Mouse (Mus musculus): ENCODE results near the gene Iqsec1. TPM values are rescaled to one million over a fixed set of nuclear protein-coding genes. Genes with fewer than 3 reads are reported as not detected.

Iqsec1 gene
- polyA plus RNA-seq, 1 experiment from 2014 or later, result 17.4 TPM

DNA sequence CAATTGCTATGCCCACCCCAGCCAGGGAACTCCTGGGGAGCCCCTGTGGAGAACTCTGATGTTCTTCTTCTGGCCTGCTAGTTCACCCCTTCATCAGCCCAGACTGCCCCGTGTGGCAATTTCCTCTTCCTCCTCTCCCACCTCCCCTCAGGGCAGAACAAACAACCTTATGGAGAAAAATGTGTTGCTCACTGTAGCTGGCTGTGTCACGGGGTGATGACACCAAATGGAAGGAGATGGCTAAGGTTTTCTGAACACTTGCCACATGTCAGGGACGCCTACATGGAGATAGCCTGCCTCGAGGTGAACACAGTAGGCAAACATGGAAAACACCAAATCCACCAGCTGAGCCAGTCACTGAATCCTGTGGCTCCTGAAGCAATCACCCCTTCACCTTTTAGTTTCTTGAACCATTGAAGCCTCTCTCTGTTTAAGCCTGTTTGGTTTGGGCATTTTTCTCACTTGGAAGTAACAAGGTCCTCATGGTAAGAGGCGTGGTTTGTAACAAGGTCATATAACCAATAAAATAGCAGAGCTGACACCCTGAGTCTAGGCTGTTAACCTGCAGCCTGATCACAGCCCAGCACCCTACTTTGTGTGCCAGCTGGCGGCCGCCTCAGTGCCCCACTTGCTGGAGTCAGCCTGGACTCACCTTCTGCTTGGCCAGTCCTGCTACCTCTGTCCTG, 233.4 kb downstream of the Iqsec1 start:
- Histone ChIP-seq H3K4me3 (ENCODE audit: low read depth, low read length) (no peak overlapping the region), H3K4me1 (ENCODE audit: control insufficient read depth, insufficient read depth, low read length) (no peaks in the 10 kb centered on the region), H3K9me3 (ENCODE audit: control insufficient read depth, low read length) (no peaks in the 10 kb centered on the region), H3K36me3 (ENCODE audit: control insufficient read depth, insufficient read depth, low read length) (no peaks in the 10 kb centered on the region), H3K9ac (ENCODE audit: low read depth, low read length) (no peak overlapping the region), H3K27ac (replicated peaks; ENCODE audit: low read depth, low read length) (no peak overlapping the region), H3K4me2 (ENCODE audit: low read depth, low read length) (no peak overlapping the region), H3K27me3 (replicated peaks; ENCODE audit: control insufficient read depth, insufficient read depth, low read length) (no peaks in the 10 kb centered on the region)
- WGBS, result 66% methylated on average over 7 of the region's 7 CpGs
- ATAC-seq (ENCODE audit: low read depth), result no peak
- no peak for DNase-seq (ENCODE audit: low spot score)

DNA sequence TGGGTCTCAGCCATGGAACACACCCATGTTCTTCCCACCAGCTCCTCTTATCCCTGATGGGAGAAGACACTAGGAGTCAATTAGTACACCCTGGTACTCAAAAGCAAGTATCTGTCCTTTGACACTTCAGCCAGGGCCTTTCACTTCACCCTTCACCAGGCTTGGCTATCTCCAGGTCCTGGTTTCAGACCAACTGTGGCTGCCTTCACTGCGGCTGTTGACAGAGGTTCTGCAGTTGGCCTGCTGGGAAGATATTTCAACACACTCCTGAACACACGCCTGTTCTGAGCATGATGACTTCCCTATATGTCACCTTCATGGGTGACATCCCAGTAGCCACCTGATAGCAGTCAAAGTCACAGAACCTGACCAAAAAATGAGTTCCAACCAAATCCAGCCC, 234.4 kb downstream of the Iqsec1 start:
- ATAC-seq (ENCODE audit: low read depth), result no peak
- Histone ChIP-seq H3K27ac (replicated peaks; ENCODE audit: low read depth, low read length) (no peak overlapping the region), H3K27me3 (replicated peaks; ENCODE audit: control insufficient read depth, insufficient read depth, low read length) (no peaks in the 10 kb centered on the region), H3K9ac (ENCODE audit: low read depth, low read length) (no peak overlapping the region), H3K4me1 (ENCODE audit: control insufficient read depth, insufficient read depth, low read length) (0 out of 2 replicates have a peak, but pooled peaks cover 3% of the 10 kb centered on the region), H3K4me2 (ENCODE audit: low read depth, low read length) (no peak overlapping the region), H3K4me3 (ENCODE audit: low read depth, low read length) (no peak overlapping the region), H3K9me3 (ENCODE audit: control insufficient read depth, low read length) (no peaks in the 10 kb centered on the region), H3K36me3 (ENCODE audit: control insufficient read depth, insufficient read depth, low read length) (no peaks in the 10 kb centered on the region)
- WGBS, result 93% methylated on average over 2 of the region's 2 CpGs
- no peak for DNase-seq (ENCODE audit: low spot score)

- no peak for ATAC-seq (ENCODE audit: low read depth)
- no peak overlapping the region for H3K9ac ChIP-seq (ENCODE audit: low read depth, low read length)
Measured at GRCm38 (mm10) chr6:90753656-90754055, 234.8 kb downstream of the Iqsec1 start.

DNA sequence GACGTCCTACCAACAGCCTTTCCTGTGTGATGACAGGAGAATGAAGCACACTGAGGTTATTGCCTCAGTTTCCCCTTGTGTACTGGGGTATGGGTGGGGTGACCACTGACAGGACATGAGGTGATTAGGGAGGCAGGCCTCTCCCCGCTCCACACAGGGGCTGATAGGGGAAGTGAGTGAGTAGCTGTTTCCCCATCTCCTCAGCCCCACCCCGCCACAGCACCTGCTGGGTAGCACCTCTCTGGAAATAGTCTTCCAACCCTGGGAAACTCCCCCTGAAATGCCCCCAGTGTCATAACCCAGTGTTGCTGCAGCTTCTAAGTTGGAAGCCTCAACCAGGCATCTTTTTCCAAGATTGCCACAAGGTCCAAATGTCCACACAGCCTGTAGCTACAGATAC, 236.9 kb downstream of the Iqsec1 start:
- H3K4me1 ChIP-seq (ENCODE audit: control insufficient read depth, insufficient read depth, low read length), result 0 out of 2 replicates have a peak, but pooled peaks cover 3% of the 10 kb centered on the region
- no peak overlapping the region for H3K27ac ChIP-seq (replicated peaks; ENCODE audit: low read depth, low read length)
- 86% methylated on average over 3 of the region's 3 CpGs for WGBS
- no peaks in the 10 kb centered on the region for H3K27me3 ChIP-seq (replicated peaks; ENCODE audit: control insufficient read depth, insufficient read depth, low read length)
- H3K9me3 ChIP-seq (ENCODE audit: control insufficient read depth, low read length), result no peaks in the 10 kb centered on the region
- H3K4me2 ChIP-seq (ENCODE audit: low read depth, low read length), result no peak overlapping the region
- no peak for ATAC-seq (ENCODE audit: low read depth)
- H3K9ac ChIP-seq (ENCODE audit: low read depth, low read length), result no peak overlapping the region
- no peak overlapping the region for H3K4me3 ChIP-seq (ENCODE audit: low read depth, low read length)
- no peaks in the 10 kb centered on the region for H3K36me3 ChIP-seq (ENCODE audit: control insufficient read depth, insufficient read depth, low read length)
- no peak for DNase-seq (ENCODE audit: low spot score)

More at GRCm38 (mm10) chr6:90753656-90754055, 234.8 kb downstream of the Iqsec1 start:
- H3K27ac ChIP-seq (replicated peaks; ENCODE audit: low read depth, low read length), result no peak overlapping the region
- H3K4me2 ChIP-seq (ENCODE audit: low read depth, low read length), result no peak overlapping the region
- H3K4me3 ChIP-seq (ENCODE audit: low read depth, low read length), result no peak overlapping the region
- H3K36me3 ChIP-seq (ENCODE audit: control insufficient read depth, insufficient read depth, low read length), result no peaks in the 10 kb centered on the region
- 0 out of 2 replicates have a peak, but pooled peaks cover 3% of the 10 kb centered on the region for H3K4me1 ChIP-seq (ENCODE audit: control insufficient read depth, insufficient read depth, low read length)
- no peaks in the 10 kb centered on the region for H3K27me3 ChIP-seq (replicated peaks; ENCODE audit: control insufficient read depth, insufficient read depth, low read length)
- no peaks in the 10 kb centered on the region for H3K9me3 ChIP-seq (ENCODE audit: control insufficient read depth, low read length)
- no peak for DNase-seq (ENCODE audit: low spot score)

DNA sequence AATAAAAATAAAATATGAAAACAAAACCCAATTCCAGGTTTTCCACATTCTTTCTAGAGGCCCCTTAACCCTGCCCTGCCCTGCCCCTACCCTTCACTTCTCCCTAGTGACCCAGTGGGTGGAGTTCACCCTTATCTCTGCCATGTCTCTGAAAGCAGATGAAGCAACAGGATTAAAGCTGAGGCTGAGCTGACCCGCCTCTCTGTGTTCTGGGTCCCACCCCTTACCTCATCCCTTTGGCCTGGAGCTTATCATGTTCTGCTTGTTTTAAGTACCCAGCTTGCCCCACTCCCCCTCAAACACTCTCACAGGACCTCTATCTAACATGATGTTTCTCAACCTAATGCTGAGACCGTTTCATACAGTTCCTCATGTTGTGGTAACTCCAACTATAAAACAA, 238.4 kb downstream of the Iqsec1 start:
- 49% methylated on average over 2 of the region's 2 CpGs for WGBS
- H3K27me3 ChIP-seq (replicated peaks; ENCODE audit: control insufficient read depth, insufficient read depth, low read length), result no peaks in the 10 kb centered on the region
- H3K27ac ChIP-seq (replicated peaks; ENCODE audit: low read depth, low read length), result no peak overlapping the region
- no peak for DNase-seq (ENCODE audit: low spot score)
- H3K4me2 ChIP-seq (ENCODE audit: low read depth, low read length), result no peak overlapping the region
- no peak for ATAC-seq (ENCODE audit: low read depth)
- 0 out of 2 replicates have a peak, but pooled peaks cover 3% of the 10 kb centered on the region for H3K4me1 ChIP-seq (ENCODE audit: control insufficient read depth, insufficient read depth, low read length)
- no peak overlapping the region for H3K4me3 ChIP-seq (ENCODE audit: low read depth, low read length)
- no peak overlapping the region for H3K9ac ChIP-seq (ENCODE audit: low read depth, low read length)
- no peaks in the 10 kb centered on the region for H3K36me3 ChIP-seq (ENCODE audit: control insufficient read depth, insufficient read depth, low read length)
- no peaks in the 10 kb centered on the region for H3K9me3 ChIP-seq (ENCODE audit: control insufficient read depth, low read length)

DNA sequence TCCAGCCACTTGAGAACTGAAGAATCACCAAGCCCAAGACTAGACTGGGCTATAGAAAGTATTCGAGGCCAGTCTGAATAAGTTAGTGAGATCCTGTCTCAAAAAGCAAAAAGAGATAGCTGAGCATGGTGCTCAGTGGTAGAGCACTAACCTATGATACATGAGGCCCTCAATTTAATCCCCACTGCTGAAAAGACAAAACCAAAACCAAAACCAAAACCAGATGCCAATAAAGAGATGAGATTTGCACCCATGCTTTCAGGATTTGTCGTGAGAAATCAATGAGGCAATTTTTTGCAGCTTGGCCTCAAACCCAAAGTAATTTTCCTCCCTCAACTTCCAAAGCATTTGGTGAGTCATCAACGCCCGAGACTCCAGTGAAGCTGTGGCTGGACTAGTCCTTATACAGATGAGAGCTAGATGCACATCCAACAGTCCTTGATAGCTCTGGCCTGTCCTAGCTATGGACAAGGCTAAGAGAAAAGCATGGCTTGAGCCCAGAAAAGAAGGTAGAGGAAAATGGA, 239.0 kb downstream of the Iqsec1 start:
- Histone ChIP-seq H3K4me1 (ENCODE audit: control insufficient read depth, insufficient read depth, low read length) (0 out of 2 replicates have a peak, but pooled peaks cover 3% of the 10 kb centered on the region), H3K9me3 (ENCODE audit: control insufficient read depth, low read length) (no peaks in the 10 kb centered on the region), H3K36me3 (ENCODE audit: control insufficient read depth, insufficient read depth, low read length) (no peaks in the 10 kb centered on the region), H3K4me3 (ENCODE audit: low read depth, low read length) (no peak overlapping the region), H3K27ac (replicated peaks; ENCODE audit: low read depth, low read length) (no peak overlapping the region), H3K9ac (ENCODE audit: low read depth, low read length) (no peak overlapping the region), H3K27me3 (replicated peaks; ENCODE audit: control insufficient read depth, insufficient read depth, low read length) (no peaks in the 10 kb centered on the region), H3K4me2 (ENCODE audit: low read depth, low read length) (no peak overlapping the region)
- ATAC-seq (ENCODE audit: low read depth) (no peak), DNase-seq (ENCODE audit: low spot score) (no peak)
- 62% methylated on average over 4 of the region's 4 CpGs for WGBS

DNA sequence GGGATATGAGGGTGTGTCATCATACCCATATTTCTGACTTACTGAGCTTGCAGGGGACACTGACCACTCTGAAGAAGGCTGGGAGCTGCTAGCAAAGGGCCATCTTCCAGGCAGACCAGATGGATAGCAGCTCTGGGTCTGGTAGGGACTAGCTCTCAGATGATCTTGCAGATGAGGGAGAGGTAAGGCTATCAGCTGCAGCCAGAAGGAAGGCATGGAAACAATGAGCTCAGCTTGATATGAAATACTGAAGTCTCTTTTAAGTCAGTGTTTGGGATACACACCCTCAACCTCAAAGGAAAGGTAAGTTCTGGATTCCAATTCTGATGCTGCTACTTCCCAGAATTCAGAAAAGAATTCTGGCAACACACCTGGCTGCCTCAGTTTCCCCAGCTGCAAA, 239.5 kb downstream of the Iqsec1 start:
- DNase-seq (ENCODE audit: low spot score), result no peak
- Histone ChIP-seq H3K27ac (replicated peaks; ENCODE audit: low read depth, low read length) (no peak overlapping the region), H3K27me3 (replicated peaks; ENCODE audit: control insufficient read depth, insufficient read depth, low read length) (no peaks in the 10 kb centered on the region), H3K4me1 (ENCODE audit: control insufficient read depth, insufficient read depth, low read length) (0 out of 2 replicates have a peak, but pooled peaks cover 3% of the 10 kb centered on the region), H3K4me3 (ENCODE audit: low read depth, low read length) (no peak overlapping the region), H3K9ac (ENCODE audit: low read depth, low read length) (no peak overlapping the region), H3K36me3 (ENCODE audit: control insufficient read depth, insufficient read depth, low read length) (no peaks in the 10 kb centered on the region), H3K9me3 (ENCODE audit: control insufficient read depth, low read length) (no peaks in the 10 kb centered on the region), H3K4me2 (ENCODE audit: low read depth, low read length) (no peak overlapping the region)
- no peak for ATAC-seq (ENCODE audit: low read depth)

DNA sequence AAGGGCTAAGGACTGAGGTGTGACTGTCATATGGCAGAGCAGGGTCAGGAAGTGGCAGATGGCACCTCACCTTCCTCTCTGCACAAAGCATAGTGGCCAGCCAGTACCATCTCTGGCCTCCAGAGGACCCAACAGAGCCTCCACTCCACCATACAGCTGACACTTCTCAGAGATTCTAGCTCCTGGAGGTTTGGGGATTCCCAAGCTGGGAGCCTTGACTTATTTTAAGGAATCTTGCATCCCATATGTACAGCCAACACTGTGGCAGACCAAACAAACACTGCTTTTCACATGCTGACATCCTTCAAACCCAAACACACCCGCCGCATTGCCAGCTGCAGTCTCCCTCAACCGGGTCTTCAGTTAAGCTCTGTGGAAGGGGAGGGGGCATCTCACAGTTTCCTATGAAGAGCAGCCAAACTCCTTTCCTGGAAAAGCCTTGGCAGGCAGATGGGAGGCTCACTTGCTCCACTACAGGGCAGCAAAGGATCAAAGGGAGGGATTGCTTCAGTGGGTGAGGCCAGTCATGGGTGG, 242.1 kb downstream of the Iqsec1 start:
- H3K4me3 ChIP-seq (ENCODE audit: low read depth, low read length), result no peak overlapping the region
- H3K27me3 ChIP-seq (replicated peaks; ENCODE audit: control insufficient read depth, insufficient read depth, low read length), result no peaks in the 10 kb centered on the region
- H3K9ac ChIP-seq (ENCODE audit: low read depth, low read length), result no peak overlapping the region
- ATAC-seq (ENCODE audit: low read depth), result peak; percentile 45; the same call in 1 of the 2 replicates
- no peaks in the 10 kb centered on the region for H3K36me3 ChIP-seq (ENCODE audit: control insufficient read depth, insufficient read depth, low read length)
- no peaks in the 10 kb centered on the region for H3K9me3 ChIP-seq (ENCODE audit: control insufficient read depth, low read length)
- 57% methylated on average over 3 of the region's 3 CpGs for WGBS
- no peak overlapping the region for H3K27ac ChIP-seq (replicated peaks; ENCODE audit: low read depth, low read length)
- H3K4me2 ChIP-seq (ENCODE audit: low read depth, low read length), result no peak overlapping the region
- H3K4me1 ChIP-seq (ENCODE audit: control insufficient read depth, insufficient read depth, low read length), result 0 out of 2 replicates have a peak, but pooled peaks cover 3% of the 10 kb centered on the region
- peak; percentile 63 for DNase-seq (ENCODE audit: low spot score)

Data from embryonic facial prominence, embryonic 14.5 days (tissue).